Mouse (Mus musculus) 3134 (cell line): ENCODE measurements at regions not wholly inside any gene's neighbourhood (a gene's known extent, or its start where the extent isn't known, plus 50 kb on each side); places are given as distances from the start of the nearest gene placed in this dataset.

Experiments
- DNase-seq: peaks from one replicate; pipeline ENCODE4 v3.0.0-alpha.2; 2011; ENCODE audit warnings: low spot score; ENCODE audit not compliant: insufficient read length; ENCODE audit errors: extremely low read depth

GRCm38 (mm10) chr5:52920251-52920650 is 86.4 kb downstream of the Anapc4 start:
- DNase-seq: no peak

DNA sequence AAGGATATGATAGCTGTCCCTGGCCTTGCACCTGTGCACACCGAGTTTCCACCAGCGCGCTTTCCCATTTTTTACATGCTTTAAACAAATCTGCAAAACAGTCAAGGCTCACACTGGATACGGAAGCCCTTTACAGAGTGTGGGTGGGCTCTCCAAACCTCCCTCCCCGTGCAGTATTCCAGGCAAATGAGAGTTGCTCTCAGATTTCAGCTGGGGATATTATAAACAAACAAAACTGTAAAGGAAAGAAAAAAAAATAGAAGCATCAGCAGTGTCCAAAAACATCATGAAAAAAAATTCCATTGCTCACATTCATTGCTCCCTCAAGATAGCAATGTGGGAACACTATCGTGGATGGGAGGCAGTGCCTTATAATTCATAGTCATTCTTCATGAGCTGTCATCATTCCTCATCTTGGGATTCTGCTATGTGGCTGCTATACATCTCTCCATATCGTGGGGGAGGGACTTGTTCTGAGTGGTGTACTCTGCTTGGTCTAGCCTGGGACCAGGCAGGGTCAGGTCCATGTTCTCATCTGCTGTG is 87.0 kb downstream of the Anapc4 start:
- DNase-seq: no peak

- no peak for DNase-seq
These were observed 91.2 kb downstream of the Anapc4 start for GRCm38 (mm10) chr5:52925006-52925405.

GRCm38 (mm10) chr5:52929690-52930089 is 95.9 kb downstream of the Anapc4 start:
- no peak for DNase-seq

DNA sequence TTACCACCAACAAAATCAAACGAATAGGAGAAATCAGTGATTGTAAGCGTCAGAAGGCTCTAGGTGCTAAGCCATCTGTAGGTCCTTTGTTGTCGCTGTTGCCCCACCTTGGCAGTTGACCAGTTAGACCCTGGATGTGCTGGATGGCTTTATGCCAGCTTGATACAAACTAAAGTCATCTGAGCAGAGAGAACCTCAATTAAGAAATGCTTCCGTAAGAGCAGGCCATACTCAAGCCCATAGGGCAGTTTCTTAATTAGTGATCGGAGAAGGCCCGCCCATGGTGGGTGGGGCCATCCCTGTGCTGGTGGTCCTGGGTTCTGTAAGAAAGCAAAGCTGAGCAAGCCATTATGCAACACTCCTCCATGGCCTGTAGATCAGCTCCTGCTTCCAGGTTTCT is 99.5 kb downstream of the Anapc4 start:
- DNase-seq: no peak

- DNase-seq: peak; percentile 6
These were observed 100.3 kb upstream of the Slc34a2 start for GRCm38 (mm10) chr5:52937626-52938025.

DNA sequence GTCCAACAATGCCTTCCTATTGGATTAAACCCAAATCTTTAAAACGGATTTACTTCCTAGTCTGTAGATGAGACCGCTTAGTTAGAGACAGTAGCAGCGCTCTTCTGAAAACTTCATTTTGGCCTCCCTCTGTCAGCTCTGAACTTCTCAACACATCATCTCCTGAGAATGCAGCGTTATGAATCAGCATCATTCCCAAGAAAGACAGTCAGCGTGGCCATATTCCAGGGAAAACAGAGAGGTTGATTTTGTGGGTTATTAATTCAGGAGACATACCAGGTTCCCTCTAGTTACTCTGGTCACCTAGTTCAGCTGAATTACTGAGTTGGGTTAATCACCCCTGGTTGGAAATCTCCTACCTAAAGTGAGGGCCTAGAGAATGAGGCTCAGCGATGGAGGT is 97.9 kb upstream of the Slc34a2 start:
- peak; percentile 59 for DNase-seq

DNA sequence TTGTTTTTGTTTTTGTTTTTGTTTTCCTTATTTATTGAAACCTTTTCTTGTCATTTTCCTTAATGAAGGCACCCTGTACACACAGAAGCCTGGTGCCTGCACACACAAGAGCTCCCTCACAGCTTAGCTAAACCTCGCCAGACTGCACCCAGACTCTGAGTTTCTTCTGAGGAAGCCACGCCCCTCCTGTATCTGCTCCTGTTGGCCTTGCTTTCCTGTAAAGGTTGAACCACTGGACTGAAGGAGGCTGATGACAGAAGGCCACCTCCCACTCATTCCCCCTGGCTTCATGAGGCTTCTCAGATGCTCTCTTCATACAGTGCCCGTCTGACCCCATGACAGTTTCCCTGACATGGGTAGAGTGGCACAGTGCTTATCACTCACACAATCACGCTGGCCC is 97.2 kb upstream of the Slc34a2 start:
- peak; percentile 37 for DNase-seq

DNA sequence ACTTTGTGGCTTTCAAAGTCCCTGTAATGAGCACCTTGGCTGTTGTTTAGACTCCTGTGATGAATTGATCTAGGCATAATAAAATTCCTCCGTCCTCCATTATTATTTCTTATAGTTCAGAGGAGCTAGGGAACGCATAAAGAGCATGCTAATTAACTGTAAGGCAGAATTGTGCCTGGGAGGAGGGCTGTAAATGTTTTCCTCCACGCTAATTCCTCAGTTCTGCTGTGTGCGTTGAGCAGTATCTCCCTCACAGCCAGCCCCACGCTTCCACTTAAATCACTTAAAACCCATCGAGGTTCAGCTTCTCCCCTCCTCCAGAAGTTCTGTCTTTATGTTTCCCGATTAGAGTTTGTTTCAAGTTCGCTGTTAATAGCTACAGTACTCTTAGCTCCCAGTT is 84.0 kb upstream of the Slc34a2 start:
- DNase-seq: no peak

DNA sequence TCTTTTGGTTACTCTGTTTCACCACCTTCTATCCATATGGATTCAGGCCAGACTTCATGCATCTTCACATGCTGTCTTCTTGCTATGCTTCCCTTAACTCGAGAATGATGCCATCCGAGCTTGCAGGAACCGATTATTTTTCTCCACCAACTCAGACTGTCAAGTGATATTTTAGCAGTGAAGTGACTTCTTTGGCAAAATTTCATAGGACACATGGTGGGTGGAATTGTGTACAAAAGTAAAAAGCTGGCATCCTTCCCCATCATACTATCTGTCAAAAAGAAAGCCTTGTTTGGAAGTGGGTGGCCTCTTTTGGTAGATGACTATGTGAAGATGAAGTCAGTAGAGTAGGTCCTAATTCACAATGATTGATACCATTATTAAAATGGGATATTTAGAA is 83.2 kb upstream of the Slc34a2 start:
- no peak for DNase-seq

GRCm38 (mm10) chr5:52964209-52964608 is 73.7 kb upstream of the Slc34a2 start:
- no peak for DNase-seq

- DNase-seq: no peak
These were observed 66.1 kb upstream of the Slc34a2 start for GRCm38 (mm10) chr5:52971811-52972210.

- DNase-seq: no peak
These were observed 64.9 kb upstream of the Slc34a2 start for GRCm38 (mm10) chr5:52973003-52973402.

- no peak for DNase-seq
These were observed 62.3 kb upstream of the Slc34a2 start for GRCm38 (mm10) chr5:52975557-52976088.

DNA sequence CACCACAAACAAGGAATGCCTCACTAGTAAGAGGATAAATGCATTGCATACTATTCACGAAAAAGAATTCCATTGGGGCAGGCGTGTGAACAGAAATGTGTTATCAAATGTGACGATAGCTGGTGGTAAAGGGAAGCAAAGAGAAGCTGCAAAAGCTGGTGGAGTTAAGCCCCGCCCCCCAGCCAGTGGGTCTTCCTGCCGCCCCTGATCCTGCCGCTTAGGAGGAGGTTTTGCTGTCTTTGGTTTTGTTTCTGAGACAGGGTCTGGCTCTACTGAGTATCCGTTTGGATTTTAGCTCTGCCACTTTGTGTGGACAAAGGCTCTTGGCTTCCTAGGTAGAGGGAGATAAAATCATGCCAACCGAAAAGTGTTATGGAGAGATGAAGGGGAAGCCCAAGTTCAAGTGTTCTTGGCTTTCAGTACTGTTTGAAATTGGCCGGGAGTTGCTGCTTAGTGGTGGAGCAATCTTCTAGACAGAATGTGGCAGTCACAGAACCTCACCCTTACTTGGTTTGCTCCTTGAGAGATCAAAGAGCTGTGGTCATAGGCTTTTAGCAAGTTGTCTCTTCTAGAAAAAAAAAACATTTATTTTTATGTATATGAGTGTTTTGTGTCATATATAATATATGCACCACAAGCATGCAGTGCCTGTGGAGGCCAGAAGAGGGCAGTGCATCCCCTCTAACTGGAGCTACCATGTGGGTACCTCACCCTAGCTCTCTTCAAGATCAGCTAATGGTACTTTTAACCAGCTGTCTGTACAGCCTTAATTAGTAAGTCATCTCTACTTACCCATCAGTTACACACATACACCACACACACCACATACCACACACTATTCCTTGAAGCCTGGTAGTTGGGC is 59.8 kb upstream of the Slc34a2 start:
- DNase-seq: no peak

GRCm38 (mm10) chr5:52979458-52979857 is 58.4 kb upstream of the Slc34a2 start:
- no peak for DNase-seq

- DNase-seq: no peak
These were observed 55.8 kb upstream of the Slc34a2 start for GRCm38 (mm10) chr5:52982056-52982455.

- DNase-seq: no peak
These were observed 55.1 kb upstream of the Slc34a2 start for GRCm38 (mm10) chr5:52982741-52983140.
